Mouse (Mus musculus) monocyte, adult 5-6 weeks (primary cell): ENCODE results near the gene Gm49416. TPM values are rescaled to one million over a fixed set of nuclear protein-coding genes. Genes with fewer than 3 reads are reported as not detected.
A peak's percentile ranks its signal among the peaks of the same experiment; 100 is the strongest.
"Not testable (repeated sequence)": the region's sequence is repeated elsewhere in the genome, so short reads cannot be mapped to it uniquely, and the experiment has no call there.

ENCODE experiments used
- ATAC-seq: fragments of 153-309, 156-312 bp; replicated peaks from 2 replicates; pipeline ENCODE4 v1.8.0; 2017; ENCODE audit warnings: mild to moderate bottlenecking; ENCODE audit not compliant: low TSS enrichment, insufficient number of reproducible peaks, severe bottlenecking, poor library complexity, low FRiP score
- total RNA-seq: library from RNA; stranded (forward); fragments of 200-1000, 200-491, 200-594 nt; gene quantifications from 3 replicates; pipeline ENCODE4 v1.2.3, GENCODE M21; 2017

Gene Gm49416
- not detected in 3 replicates for total RNA-seq

DNA sequence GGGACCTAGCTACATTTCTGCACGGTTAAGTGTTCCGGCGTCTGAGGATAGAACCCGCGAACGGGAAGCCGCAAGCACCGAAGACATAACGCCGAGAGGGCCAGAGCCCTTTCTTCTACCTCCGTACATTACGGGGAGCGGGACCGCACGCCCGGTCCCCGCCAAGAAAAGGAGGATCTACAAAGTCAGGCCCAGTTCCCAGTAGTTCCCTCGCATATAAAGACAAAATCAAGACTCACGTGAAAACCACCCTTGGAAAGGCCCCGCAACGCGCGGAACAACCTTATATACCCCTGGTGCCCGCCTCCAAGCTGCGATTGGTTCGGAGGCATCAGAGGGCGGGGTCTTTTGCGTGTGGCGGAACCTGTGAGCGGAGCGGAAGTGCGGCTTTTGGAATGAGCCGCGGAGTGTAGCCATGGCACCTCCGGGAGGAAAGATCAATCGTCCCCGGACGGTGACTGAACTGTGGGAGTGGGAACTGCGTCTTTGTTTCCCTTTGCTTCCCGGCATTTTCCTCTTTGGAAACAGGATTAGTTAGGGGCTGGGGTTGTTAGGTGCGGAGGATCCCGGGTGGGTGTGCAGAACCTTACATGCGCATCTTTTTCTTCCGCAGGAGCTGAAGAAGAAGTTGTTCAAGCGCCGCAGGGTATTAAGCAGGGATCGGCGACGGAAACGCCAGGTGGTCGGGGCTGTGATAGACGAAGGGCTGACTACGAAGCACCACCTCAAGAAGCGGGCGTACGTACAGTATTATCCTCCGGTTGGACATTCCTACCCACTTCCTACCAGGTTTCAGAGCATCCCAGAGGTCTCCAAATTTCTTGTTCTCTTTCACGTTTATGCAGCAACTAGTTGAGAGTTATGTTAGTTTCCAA lies at the start of gene Gm49416, which contains the start of gene 1810009A15Rik:
TSS of gene Gm49416 (plus strand) at position 416 of the 875 bp plus-strand sequence.
TSS of gene 1810009A15Rik (plus strand) at position 343 of the 875 bp plus-strand sequence.
- ATAC-seq: peak; percentile 96

- ATAC-seq: no peak
Measured at GRCm38 (mm10) chr19:8839103-8839907, 49.4 kb upstream of the Gm49416 start, which contains the start of gene Gng3. Gng3 (minus strand) TSS chr19:8839194.

- peak; percentile 52; the same call in 1 of the 2 replicates for ATAC-seq
Measured at GRCm38 (mm10) chr19:8839908-8840791, 48.6 kb upstream of the Gm49416 start.

DNA sequence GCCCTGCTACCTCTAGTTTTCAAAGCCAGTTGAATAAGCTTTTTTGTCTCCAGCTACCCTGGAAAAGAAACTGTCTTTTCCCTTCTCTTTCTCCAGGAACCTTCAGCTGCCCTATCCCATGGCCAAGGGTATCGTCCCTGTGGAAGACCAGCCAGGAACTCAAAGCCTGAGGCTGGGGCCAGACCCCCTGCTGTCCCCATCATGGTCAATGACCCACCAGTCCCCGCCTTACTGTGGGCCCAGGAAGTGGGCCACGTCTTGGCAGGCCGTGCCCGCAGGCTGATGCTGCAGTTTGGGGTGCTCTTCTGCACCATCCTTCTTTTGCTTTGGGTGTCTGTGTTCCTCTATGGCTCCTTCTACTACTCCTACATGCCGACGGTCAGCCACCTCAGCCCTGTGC lies 47.7 kb upstream of the Gm49416 start:
- no peak for ATAC-seq

DNA sequence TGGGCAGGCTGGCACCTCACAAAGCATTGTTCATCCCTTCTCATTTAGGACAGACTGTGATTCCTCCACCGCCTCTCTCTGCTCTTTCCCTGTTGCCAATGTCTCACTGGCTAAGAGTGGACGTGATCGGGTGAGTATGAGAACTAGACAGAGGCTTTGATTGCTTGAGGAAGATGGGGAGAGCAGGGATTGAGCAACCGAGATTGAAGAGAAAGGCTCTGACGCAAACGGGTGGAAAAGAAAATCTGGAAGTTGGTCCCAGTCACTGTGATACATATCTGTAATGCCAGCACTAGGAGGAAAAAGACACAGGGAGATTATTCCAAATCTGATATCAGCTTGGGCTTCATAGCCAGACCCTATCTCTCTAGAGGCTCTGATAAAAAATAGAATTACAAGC lies 45.8 kb upstream of the Gm49416 start:
- no peak for ATAC-seq

DNA sequence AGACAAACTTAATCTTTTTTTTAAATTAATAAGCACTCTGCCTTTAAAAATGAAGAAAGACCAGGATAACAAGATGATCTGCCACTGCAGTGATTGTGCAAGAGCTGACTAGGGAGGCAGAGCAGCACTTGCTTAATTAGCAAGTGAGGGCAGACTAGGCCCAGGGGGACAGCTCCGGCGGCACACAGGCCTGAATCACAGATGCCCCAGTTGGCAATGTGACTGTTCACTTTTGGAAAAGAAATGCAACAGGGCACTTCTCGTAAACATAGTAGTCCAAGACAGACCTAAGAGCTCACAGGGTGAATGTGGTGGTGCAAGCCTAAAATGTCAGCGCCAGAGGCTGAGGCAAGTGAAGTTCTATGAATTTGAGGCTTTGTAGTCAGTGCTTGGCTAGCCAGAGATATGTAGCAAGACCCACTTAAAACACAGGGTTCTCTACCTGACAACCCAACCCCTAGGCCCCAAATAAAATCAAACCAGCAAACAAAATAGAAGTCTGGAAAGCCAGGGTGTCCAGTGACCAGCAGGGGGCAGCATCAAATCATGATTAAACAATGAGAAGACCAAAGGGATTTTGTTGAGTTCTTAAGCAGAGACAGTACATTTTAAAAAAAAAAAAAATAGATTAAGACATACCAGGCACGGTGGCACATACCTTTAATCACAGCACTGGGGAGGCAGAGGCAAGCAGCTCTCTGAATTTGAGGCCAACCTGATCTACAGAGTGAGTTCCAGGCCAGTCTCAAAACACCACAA lies 44.2 kb upstream of the Gm49416 start:
- 0 out of 2 replicates have a peak, but pooled peaks have one; percentile 15 for ATAC-seq

GRCm38 (mm10) chr19:8848356-8848755 lies 40.4 kb upstream of the Gm49416 start:
- ATAC-seq: no peak

DNA sequence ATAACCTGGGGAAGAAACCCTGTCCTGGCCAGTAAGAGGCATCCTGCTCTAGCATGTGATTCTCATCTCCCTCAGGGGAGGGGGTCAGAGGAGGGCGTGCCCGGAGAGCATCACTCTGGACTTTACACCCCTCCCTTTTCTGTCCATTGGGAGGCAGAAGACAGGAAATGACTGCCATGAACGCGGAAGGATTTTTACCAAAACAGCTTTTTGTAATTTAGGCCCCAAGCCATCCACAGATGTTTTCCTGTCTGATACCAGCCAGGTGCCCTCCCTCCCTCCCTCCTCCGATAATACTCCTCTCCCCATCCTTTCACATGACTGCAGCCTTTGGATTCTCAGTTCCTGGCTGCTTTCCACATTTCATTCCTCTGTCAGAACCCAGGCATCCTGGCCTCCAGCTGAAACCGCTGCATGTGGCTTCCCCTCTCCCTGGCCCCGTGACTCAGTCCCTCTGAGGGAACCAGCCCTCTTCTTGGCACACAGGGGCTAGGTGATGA lies 38.3 kb upstream of the Gm49416 start, which contains the start of gene Lrrn4cl:
TSS of gene Lrrn4cl (plus strand) at position 367 of the 500 bp plus-strand sequence.
- no peak for ATAC-seq

GRCm38 (mm10) chr19:8851639-8852038 lies 37.1 kb upstream of the Gm49416 start:
- no peak for ATAC-seq

DNA sequence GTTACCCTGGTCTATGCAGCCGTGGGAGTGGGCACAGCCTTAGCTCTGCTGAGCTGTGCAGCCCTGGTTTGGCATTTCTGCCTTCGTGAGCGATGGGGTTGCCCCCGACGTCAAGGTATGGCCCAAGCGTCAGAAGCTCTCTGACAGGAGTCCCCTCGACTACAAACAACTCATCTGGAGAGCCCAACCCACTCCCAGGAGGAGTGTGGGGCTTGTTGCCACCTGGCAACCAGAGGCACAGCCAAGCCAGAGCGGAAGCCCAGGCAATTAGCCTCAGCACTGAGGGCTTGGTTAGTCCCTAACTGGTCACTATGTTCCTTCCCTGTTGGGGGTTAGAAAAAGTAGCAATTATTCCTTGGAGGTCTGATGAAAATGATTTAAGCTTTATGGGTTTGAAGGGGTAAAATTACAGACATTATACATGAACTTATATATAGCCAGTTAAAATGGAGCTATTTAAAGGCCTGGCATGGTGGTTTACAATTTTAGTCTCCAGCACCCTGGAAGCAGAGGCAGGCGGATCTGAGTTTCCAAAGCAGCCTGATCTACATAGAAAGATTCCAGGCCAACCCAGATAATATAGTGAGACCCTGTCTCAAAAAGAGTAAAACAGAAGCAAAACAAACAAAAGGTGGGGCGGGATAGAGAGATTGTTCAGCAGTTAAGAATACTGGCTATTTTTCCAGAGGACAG lies 36.3 kb upstream of the Gm49416 start:
- no peak for ATAC-seq

- no peak for ATAC-seq
Measured at GRCm38 (mm10) chr19:8853117-8853516, 35.6 kb upstream of the Gm49416 start.

GRCm38 (mm10) chr19:8857689-8858088 lies 31.0 kb upstream of the Gm49416 start:
- no peak for ATAC-seq

GRCm38 (mm10) chr19:8859018-8859417 lies 29.7 kb upstream of the Gm49416 start:
- ATAC-seq: no peak

DNA sequence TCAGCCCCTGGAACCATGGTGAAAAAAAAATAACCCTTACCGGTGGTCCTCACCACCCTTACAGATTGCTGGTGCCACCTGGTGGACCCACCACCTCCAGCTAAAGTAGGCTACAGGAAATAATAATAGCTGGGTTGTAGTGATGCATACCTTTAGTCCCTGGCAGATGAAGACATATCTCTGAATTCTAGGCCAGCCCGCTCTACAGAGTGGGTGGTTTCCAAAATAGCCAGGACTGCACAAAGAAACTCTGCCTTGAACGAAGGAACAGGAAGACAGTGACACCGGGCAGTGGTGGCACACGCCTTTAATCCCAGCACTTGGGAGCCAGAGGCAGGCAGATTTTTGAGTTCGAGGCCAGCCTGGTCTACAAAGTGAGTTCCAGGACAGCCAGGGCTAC lies 24.5 kb upstream of the Gm49416 start:
- ATAC-seq: no peak

DNA sequence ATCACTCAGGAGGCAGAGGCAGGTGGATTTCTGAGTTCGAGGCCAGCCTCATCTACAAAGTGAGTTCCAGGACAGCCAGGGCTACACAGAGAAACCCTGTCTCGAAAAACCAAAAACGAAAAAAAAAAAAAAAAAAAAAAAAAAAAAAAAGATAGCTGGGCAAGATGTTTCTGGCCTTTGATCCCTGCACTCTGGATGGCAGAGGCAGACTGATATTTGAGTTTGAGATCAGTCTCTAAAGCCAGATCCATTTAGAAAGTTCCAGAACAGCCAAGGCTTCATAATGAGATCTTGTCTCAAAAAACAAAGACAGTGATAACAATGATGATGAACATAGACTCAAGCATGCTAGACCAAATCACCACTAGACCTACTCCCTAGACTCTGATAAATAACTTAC lies 18.3 kb upstream of the Gm49416 start:
- ATAC-seq: not testable (repeated sequence)

DNA sequence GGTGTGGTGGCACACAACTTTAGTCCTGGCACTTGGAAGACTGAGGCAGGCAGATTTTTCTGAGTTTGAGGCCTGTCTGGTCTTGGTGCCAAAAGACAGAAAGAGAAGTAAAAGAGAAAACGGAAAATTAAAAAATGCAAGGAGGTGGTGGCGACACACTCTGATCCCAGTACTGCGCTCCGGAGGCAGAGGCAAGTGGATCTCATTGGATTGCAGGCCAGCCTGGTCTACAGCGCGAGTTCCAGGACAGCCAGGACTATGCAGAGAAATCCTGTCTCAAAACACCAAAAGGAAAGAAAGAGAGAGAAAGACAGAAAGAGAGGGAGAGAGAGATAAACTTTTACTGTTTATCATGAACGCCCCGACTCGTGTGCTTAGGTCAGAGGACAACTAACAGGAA lies 17.9 kb upstream of the Gm49416 start:
- ATAC-seq: no peak
